Mouse (Mus musculus): ENCODE measurements around the gene Sema4g.

Sema4g gene

DNA sequence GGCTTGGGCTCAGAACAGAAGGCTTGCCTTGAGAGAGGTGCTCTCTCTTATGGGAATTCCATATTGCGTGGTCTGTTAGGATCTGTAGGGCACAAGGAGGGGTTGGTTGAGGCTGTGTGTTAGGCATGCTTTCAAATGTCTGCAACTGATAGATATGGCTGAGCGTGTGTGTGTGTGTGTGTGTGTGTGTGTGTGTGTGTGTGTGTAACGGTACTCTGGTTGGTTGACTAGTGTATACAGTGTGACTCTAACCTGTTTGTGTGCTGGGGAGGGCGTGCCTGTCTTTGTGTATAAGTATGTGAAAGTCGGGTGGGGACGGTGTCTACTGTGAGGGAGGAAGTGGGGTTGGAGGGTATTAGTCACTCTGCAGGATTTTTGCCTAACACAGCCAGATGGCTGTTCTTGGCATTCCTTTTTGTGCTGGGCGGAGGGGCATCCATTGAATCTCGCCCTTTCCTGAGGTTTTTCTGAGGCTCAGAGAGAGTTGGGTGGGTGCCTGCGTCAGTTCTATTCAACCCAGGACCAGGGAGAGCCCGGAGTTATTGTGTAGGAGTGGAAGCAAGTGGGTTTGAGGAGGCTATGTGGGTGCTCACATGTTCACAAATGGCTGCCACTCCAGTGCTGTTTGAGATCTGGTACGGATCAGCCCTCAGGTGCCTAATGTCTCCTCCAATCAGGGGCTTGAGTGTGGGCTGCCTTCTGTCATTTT, 59.2 kb downstream of the Sema4g start:
- peak in 1 of 2 experiments; percentile 68 for DNase-seq (ENCODE audit: low spot score in 2 of 2)

DNA sequence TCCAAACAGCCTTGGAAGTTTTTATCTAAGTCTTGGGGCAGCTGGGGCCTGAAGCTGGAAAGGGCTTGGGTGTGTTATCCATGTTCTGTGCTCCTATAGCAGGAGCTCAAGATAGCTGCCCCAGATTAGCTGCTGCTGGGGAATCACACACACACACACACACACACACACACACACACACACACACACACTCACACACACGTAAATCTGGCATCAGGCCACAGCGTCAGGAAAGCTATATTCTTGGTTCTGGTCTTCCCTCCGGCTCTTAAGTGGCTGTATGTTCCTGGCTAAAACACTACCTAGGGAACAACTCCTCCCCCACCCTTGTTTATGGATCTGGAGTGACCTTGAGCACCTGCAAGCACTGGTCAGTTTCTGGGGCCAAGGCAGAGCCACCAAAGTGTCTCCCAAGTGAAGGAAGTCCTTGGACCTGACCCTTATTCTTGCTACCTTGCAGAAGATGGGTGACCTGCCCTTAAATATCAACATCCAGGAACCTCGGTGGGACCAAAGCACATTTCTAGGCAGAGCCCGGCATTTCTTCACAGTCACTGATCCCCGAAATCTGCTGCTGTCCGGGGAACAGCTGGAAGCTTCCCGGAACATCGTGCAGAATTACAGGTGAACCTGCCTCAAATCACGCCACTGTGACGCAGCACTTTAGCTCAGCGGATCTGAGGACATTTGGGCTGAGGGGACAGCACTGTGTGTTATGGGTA, 59.9 kb downstream of the Sema4g start:
- no peak for DNase-seq (ENCODE audit: low spot score in 2 of 2)

DNA sequence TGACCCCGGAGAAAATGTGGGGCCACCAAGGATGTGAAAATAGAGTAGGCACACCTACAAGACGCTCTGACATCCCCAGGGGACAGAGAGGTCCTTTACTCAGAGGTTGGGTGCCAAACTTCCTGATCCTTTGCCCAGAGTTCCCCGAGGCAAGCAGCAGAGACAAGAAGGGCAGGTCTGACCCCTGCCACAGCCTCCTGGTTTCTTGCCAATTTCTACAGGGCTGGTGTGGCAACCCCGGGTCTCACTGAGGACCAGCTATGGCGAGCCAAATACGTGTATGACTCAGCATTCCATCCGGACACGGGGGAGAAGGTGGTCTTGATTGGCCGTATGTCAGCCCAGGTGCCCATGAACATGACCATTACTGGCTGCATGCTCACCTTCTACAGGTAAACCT, 60.6 kb downstream of the Sema4g start:
- no peak for DNase-seq (ENCODE audit: low spot score in 2 of 2)

Data from spleen, postnatal 10 days (tissue).